Mouse (Mus musculus): ENCODE measurements around the gene Myo5c.

Myo5c gene

DNA sequence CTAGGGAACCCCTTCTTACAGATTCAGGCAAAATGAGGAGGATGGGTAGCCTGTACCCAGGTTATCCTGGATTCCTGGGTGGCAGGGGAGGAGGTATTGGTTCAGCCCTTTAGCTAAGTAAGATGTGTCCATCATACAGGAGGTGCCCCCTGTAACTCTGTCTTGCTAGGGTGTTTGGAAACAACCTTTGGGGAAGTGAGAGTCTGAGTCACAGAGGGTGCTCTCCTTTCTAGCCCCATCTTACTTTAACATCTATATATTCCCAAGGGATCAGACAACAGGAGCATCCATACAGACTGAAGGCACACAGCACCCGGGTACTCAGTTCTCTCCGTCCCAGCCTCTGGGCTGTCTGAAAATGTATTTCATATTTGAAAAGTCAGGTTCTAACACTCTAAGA lies 50.4 kb downstream of the Myo5c start:
- DNase-seq (ENCODE audit: low read depth, low spot score) = no peak

DNA sequence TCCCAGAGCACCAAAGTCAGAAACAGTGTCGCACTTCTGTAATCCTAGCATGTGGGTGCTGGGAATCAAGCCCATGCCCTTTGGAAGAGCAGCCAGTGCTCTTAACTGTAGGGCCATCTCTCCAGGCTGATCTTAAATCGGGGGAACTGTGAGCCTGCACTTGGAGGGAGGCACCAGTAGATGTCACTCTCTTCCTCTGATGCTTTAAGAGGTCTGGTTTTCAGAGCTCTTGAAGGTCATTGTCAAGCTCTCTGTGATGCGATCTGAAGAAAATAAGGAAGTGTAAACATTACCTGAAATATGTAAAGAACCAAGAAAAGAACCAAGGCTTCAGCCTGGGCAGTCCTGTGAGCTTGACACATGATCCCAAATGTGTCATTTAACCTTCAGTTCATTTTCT lies 51.0 kb downstream of the Myo5c start:
- peak; percentile 50 for DNase-seq (ENCODE audit: low read depth, low spot score)

DNA sequence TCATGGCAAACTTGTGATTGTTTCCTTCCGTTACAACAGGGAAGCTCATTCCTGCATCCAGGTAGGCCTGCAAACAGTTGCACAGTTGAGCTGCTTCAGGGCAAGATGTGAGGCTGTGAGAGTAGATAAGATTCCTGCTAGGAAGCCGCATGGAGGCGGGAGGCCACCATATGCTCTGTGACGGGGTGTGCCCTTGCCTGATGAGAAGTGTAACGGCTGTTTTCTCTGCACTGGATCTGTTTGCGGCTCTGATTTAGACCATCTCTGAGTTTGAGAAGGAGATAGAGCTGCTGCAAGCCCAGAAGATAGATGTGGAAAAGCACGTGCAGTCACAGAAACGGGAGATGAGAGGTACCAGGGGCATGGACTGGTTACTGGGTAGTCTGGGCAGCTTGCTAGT lies 51.8 kb downstream of the Myo5c start:
- no peak for DNase-seq (ENCODE audit: low read depth, low spot score)

DNA sequence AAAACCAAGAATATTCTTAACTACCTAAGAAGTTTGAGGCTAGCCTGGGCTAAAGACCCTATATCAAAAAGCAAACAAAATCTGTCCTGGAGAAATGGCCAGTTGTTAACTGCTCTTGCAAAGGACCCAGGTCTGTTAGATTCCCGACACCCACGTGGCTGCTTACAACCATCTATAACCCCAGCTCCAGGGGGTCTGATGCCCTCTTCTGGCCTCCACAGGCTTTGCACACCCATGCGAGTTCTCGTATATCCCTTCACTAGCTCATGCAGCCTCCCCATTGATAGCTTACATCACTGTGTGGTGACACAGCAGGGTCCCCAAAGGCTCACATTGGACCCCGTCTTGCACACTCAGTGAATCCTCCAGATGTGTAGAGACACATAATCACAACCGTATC lies 53.5 kb downstream of the Myo5c start:
- no peak for DNase-seq (ENCODE audit: low read depth, low spot score)

DNA sequence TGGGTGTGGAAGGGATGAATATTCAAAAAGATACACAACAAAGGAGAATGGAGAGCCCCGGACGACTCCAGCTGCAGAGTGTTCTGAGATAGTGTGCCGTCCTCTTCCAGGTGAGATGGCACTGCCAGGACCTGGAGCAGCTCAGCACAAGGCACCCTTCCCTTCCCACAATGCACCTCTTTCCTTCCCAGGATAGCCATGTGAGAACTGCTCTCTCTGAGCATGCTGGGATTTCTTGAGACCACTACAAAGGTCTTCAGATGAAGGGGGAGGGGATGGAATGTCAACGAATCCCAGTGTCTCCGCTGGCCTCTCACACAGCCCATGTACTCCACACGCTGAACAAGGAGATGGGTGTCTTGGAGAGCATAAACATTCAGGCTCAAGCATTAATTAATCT lies 55.8 kb downstream of the Myo5c start:
- DNase-seq (ENCODE audit: low read depth, low spot score) = no peak

DNA sequence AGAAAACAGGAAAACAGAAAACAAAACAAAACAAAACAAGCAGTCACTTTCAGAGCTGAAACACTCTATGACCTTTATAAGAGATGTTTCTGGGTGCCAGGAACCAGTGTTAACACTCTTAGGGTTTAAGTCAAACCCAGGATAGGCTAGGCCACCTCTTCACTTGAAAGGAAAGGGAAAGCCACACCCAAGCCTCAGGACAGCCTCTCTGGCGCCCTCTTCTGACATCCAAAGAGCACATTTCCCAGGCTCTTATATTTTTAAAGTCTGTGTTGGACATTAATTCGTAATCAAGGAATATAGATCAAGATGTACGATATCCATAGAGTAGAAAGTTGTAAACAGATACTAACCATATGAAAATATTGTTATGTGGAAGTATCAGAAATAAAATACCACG lies 57.7 kb downstream of the Myo5c start:
- DNase-seq (ENCODE audit: low read depth, low spot score) = no peak

DNA sequence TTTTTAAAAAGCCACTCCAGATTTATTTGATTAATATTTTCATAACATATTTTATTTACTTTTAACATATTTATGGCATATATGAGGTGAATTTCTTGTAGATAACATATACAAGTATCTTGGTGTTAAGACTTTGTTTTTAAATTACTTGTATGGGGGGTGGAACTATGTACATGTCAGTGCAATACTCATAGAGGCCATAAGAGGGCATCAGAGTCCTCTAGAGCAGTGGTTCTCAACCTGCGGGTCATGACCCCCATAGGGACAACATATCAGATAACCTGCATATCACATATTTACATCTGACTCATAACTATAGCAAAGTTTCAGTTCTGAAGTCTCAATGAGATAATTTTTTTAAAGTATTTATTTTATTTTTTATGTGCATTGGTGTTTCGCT lies 67.5 kb downstream of the Myo5c start:
- DNase-seq (ENCODE audit: low read depth, low spot score) = peak; percentile 60

DNA sequence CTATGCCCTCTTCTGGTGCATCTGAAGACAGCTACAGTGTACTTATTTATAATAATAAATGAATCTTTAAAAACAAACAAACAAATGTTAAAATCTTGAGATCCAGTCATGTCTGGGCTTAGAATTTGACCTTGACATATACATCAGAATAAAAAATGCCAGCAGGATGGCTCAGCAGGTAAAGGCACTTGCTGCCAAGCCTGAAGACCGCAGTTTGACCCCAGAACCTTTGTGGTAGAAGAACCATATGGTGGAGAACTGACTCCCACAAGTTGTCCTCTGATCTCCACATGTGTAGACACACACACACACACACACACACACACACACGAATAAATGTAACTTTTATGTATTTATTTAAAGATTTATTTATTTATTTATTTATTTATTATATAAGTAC lies 71.2 kb downstream of the Myo5c start:
- no peak for DNase-seq (ENCODE audit: low read depth, low spot score)

DNA sequence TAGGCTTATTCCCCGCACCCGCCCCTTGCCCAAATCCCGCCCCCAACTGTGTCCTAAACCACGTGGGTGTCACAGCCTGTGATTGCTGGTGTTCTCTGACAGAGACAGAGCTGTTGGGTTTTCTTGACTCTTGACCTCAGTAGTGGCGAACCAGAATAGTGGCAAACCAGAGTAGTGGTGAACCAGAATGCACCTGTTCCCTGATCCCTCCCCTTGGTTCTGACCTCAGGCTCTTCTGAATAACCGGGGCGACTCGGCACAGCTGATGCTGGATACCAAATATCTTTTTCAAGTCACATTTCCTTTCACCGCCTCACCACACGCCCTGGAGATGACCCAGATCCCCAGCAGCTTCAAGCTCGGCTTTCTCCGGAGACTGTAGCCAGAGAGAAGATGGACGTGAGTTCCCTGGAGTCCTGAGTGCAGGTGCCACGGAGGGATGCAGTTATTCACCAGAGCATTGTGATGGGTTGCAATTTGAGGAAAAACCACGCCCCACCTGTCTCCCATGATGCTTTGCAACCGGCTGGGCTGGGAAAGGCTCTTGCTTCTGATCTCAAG lies 72.0 kb downstream of the Myo5c start:
- DNase-seq (ENCODE audit: low read depth, low spot score) = no peak

DNA sequence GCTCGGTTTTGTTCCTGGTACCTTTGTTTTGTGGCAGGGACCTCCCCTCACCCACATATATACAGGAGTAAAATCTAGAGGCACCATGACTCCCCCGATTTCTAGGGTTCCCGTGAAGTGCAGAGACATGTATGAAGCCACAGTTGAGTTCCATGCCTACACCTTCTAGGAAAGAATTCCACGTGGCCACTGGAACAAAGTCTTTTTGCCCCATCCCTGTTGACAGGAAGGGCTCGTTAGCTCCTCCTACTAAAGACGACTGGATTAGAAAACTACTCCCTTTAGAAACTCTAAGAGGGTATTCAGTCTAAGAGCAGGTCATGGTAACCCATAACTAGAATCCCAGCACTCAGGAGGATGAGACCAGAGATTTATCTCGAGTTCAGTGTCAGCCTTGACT lies 72.5 kb downstream of the Myo5c start:
- DNase-seq (ENCODE audit: low read depth, low spot score) = no peak

DNA sequence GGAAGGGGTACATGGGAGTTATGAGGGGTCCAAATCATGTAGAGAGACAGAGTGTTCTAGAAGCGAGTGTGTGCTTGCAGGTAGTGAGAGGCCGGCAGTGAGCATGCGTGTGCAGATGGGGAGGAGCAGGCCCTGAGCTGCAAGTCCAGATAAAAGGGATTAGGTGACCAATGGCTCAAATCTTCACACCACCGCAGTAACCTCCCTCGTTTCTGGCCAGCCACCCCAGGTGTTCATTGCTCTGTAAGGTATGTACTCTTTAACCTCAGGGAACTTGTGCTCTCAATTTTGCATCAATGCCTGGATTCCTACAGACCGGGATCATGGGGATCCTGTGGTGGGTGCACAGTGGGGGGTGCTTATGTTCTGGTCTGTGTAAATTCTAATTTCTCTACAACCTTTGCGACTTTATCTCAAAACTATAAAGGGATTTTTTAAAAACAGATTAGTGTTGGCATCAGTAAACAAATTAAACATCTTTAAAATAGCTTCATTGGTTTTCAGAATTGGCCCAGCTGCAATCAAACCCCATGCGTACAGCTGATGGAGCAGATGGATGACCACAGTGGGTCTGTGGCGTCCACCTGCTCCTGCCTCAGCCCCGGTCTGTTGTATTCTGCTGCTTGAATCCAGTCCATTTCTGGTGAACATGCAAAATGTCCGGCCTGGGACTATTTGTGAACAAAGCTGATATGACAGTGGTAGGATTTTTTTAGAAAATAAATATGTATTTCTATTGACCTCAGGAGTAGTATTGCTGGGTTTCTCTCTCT lies 74.5 kb downstream of the Myo5c start, which contains the start of gene Gnb5:
TSS of gene Gnb5 (plus strand) at position 163 of the 773 bp plus-strand sequence.
- peak; percentile 84 for DNase-seq (ENCODE audit: low read depth, low spot score)

DNA sequence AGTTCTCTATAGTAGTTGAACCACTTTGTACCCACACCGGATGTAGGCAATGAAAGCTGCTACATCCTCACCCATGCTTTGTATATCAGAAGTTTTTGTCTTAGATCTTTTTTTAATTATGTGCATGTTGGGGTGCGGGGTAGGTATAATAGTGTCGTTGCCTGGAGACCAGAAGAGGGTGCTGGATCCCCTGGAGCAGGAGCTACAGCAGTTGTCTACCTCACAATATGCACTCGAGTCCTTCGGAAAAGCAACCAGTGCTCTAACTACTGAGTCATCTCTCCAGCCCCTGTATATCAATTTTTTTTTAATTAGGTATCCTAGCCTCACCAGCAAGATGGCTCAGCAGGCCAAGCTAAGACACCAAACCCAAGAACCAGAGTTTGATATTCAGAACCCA lies 75.2 kb downstream of the Myo5c start:
- DNase-seq (ENCODE audit: low read depth, low spot score) = no peak

DNA sequence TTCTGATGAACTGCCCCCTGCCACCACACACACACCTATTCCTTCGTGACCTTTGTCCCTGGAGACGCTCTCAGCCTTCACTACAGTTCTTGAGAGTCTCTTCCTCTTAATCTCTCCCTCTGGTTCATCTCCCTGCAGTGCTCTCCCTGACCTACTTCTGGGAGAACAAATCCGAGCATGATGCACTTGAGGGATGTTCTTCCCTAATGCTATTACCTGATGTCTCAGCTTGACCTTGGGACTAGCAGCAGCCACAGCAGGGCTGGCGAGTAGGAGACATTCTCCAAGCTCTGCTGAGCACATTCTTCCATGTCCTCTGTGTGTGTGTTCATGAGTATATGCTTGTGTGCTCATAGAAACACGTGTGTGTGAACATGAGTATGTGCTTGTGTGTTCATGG lies 76.8 kb downstream of the Myo5c start:
- peak; percentile 88 for DNase-seq (ENCODE audit: low read depth, low spot score)

DNA sequence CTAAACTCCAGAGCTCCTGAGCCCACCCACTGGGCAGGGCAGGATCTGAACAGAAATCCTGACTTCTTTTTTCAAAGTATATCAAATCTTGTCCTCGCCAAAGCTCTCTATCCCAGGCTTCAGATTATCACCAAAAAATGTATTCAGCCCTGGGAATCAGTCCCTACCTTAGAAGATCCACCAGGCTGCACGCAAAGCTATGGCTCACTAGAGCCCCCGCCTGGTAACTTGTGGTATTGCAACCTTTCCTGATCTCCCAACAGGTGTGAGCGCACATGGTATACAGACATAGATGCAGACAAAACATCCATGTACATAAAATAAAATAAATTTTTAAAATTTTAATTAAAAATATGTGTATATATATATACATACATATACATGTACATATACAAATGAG lies 80.2 kb downstream of the Myo5c start:
- peak; percentile 80 for DNase-seq (ENCODE audit: low read depth, low spot score)

DNA sequence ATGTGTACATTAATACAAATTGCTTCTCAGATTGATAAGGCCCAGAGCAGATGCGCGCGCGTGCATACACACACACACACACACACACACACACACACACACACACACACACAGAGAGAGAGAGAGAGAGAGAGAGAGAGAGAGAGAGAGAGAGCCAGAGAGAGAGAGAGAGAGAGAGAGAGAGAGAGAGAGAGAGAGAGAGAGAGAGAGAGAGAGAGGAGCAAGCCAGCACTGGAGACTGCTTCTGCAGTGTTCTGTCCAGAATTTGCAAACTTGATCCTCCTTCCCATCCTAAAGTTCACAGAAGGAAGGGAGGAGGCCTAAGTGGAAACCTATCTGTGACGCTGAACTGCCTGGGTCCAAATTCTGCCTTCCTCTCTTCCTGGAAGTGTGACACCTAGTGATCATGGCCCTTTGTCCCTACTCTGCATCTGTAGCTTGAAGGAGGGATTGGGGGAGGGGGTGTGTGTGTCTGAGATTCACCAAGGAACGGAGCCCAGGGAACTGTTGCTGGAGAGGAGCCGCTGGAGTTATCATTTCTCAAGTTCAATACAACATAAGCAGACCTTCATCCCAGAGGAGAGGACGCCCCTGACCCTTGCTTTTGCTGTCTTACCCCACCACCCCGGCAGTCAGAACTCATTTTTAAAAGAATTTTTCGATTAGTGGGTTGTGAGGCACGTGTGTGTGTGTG lies 81.5 kb downstream of the Myo5c start:
- no peak for DNase-seq (ENCODE audit: low read depth, low spot score)

DNA sequence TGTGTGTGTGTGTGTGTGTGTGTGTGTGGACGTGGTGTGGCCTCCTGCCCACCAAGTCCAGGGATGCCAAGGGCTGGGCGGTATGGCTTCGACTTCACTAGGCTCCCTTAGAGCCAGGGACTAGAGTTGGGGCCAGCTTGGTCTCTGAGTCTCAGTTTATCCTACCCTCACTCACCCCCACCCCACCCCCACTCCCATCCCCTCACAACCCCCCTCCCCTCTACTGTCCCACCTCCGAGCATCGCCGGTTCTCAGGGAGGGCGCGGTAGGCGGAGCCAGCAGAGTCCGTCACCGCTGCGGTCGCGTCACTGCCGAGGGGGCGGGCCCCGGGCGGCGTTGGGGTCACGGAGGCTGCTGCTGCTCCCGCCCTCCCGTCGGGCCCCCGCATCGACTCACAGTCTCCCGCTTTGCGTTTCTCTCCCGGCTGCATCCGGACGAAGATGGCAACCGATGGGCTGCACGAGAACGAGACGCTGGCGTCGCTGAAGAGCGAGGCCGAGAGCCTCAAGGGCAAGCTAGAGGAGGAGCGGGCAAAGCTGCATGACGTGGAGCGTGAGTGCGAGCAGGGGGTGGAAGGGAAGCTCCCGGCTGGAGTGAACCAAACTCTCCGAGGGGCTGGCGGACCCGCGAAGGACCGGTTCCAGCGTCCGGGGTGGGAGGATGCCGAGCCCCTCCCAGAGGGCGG lies 82.2 kb downstream of the Myo5c start:
- no peak for DNase-seq (ENCODE audit: low read depth, low spot score)

DNA sequence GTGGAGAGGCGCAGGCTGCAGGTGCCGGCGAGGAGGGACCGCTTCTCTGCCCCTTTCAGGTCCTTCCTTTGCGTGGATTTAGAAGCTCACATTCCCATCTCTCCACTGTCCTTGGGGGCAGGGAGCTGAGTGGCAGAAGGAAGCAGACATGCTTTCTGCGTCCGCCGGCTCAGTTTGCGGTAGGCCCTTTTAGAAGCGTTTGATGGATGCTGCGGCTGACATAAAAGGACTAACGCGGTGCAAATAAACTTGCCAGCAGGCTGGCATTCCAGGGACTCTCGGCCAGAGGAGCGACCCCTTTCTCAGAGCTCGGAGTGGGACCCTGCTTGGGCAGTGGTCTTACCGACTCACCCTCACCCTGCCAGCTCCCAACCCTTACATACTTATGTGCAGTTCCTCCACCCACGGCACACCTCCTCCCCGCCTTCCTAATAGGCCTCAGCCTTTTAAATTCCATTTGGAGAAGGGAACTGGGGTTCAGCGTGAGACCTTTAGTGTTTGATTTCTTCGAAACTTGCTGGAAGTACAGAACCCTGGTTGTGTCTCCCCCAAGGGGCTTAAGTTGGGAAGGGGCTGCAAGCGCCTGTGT lies 82.8 kb downstream of the Myo5c start:
- no peak for DNase-seq (ENCODE audit: low read depth, low spot score)

DNA sequence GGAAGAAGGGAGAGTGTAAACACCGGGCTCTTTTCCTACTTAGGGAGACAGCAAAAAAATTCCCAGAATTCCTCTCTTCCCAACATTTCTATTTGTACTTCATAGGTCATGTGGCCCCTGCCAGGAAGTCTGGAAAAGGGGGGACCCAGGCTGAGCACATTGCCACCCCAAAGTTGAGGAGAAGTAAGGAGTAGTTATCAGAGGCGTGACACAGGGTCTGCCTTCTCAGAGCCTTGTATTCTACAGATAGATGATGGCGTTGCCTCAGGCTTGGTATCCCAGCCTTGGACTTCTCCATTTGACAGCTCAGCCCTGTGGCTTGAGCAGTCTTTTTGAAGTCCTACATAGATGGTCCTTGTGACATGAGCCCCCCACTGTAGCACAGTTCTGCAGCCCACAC lies 83.4 kb downstream of the Myo5c start:
- DNase-seq (ENCODE audit: low read depth, low spot score) = no peak

DNA sequence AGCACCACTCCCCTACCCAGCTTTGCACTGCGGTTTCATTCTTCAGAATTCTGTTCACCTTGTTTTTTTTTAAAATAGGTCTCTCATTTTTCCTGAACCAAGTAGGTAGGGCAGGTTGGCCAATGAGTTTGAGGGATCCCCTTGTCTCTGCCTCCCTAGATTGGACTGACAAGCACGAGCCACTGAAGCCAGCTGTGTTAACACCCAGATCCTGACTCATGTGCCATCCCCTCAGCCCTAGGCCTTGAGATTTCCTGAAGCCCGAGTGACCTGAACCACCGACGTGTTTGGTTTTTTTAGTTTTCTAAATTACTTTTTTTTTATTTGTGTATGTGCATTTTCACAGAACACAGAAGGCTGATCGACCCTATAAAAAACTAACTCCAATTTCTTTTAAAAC lies 85.0 kb downstream of the Myo5c start:
- no peak for DNase-seq (ENCODE audit: low read depth, low spot score)

DNA sequence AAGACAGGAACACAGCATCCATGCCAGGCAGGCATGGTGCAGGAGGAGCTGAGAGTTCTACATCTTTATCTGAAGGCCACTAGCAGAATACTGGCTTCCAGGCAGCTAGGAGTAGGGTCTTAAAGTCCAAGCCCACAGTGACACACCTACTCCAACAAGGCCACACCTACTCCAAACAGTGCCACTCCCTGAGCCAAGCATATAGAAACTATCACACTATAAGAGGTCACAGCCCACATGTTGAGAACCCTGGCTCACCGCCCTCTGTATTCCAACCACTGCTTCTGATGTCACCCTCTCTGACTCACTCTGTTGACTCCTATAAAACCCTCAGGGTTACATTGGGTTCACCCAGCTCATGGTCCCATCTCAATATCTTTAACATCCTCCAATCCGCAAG lies 86.4 kb downstream of the Myo5c start:
- DNase-seq (ENCODE audit: low read depth, low spot score) = no peak

DNA sequence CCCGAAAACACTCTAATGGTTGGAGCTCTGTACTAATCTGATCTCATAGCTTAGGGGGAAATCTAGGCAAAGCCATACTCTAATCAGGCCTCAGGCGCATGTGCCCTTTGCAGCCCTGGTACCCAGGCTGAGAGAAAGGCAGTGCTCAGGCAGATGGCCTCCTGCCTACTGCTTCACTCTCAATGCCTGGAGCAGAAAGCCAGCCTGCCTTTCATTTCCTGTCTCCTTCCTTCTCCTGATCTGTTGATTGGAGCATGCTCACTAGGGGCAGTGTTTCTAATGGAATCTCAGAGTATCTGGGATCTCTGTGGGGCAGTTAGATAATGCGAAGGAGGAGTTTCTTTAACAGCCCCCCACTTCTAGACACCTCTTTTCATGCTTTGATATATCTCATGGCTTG lies 87.5 kb downstream of the Myo5c start:
- peak; percentile 50 for DNase-seq (ENCODE audit: low read depth, low spot score)

All from retina, adult 2 months (tissue).